Mouse (Mus musculus) myocyte (in vitro differentiated cells): ENCODE data around the gene Nom1.

ENCODE experiments used
- CEBPB ChIP-seq: IDR thresholded peaks from 2 replicates; pipeline ENCODE4 v1.6.1; 2011; ENCODE audit warnings: mild to moderate bottlenecking, moderate library complexity; ENCODE audit not compliant: poor library complexity, insufficient read depth, severe bottlenecking
- E2F4 ChIP-seq: IDR thresholded peaks from one replicate; pipeline ENCODE4 v1.6.1; 2011; ENCODE audit warnings: mild to moderate bottlenecking, control low read depth, moderate library complexity; ENCODE audit not compliant: insufficient read depth
- MAX ChIP-seq: IDR thresholded peaks from one replicate; pipeline ENCODE4 v1.6.1; 2011; ENCODE audit warnings: low read depth, mild to moderate bottlenecking, control low read depth
- POLR2A ChIP-seq: IDR thresholded peaks from one replicate; pipeline ENCODE4 v1.6.1; 2011; ENCODE audit warnings: low read depth, mild to moderate bottlenecking, control low read depth, moderate library complexity; ENCODE audit not compliant: insufficient read length
- POLR2AphosphoS2 ChIP-seq: IDR thresholded peaks from one replicate; pipeline ENCODE4 v1.6.1; 2011; ENCODE audit warnings: low read depth, control low read depth; ENCODE audit not compliant: insufficient read length
- REST ChIP-seq: IDR thresholded peaks from one replicate; pipeline ENCODE4 v1.6.1; 2011; ENCODE audit warnings: mild to moderate bottlenecking, control low read depth, moderate library complexity; ENCODE audit not compliant: insufficient read depth, insufficient read length
- TCF12 ChIP-seq: IDR thresholded peaks from one replicate; pipeline ENCODE4 v1.6.1; 2011; ENCODE audit warnings: mild to moderate bottlenecking, control low read depth; ENCODE audit not compliant: poor library complexity, insufficient read depth, severe bottlenecking
- USF1 ChIP-seq: IDR thresholded peaks from one replicate; pipeline ENCODE4 v1.6.1; 2011; ENCODE audit warnings: low read depth, mild to moderate bottlenecking, control low read depth, moderate library complexity

DNA sequence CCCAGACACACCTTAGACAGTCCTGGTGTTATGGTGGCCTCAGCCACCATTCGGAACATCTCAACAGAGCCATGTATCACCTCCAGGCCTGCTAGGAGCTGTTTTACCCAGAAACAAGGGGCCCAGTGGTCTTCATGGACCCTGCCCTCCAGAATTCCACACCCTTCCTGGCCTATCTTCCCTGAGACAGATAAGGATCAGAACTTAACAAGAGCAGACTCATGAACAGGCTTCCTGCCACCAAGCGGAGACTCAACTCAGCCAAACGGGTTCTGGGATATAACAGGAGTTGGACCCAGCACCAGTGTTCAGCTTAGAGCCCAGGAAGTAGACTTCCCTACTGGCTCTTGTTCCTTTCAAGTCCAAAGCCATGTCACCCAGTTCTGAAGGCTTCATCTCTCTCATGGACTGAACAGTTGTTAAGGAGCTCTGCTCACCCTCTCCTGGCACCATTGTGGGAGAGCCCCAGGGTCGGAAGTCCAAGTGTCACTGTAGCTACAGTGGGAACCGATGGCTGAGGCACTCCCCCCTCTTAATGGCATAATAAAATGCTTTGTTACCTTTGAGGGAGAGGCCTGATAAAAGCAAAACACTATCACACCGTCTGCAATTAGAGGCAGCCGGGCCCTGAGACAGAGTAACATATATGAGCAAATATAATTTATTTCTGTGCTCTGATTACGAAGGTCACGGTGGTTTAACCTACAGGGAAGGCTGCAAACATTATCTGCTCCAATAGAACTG, 28.7 kb downstream of the Nom1 start:
- no peak for TF ChIP-seq E2F4
- no peak for TF ChIP-seq TCF12
- TF ChIP-seq POLR2A, result no peak
- TF ChIP-seq POLR2AphosphoS2, result no peak
- TF ChIP-seq REST, result no peak
- no peak for TF ChIP-seq MAX
- no peak for TF ChIP-seq CEBPB
- TF ChIP-seq USF1, result no peak
